Mouse (Mus musculus): ENCODE data around the gene Sri.

Sri gene

DNA sequence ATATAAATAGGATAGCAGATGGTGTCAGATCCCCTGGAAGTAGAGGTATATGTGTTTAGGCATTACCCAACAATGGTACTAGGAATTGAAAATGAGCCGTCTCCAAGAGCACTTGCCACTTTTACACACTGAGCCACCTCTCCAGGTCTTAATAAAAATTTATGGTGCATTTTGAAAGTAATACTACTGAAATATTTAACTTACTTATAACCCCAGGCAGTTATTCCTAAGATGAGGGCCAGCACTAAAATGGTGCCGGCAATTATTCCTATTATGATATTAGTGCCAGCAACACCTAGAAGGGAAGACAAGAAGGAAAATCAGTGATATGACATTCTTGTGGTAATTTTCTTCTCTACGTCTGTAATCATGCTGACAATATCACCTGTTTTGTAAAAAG lies 65.8 kb downstream of the Sri start:
- DNase-seq (ENCODE audit: low read depth in 2 of 2, low spot score in 2 of 2) = no peak

DNA sequence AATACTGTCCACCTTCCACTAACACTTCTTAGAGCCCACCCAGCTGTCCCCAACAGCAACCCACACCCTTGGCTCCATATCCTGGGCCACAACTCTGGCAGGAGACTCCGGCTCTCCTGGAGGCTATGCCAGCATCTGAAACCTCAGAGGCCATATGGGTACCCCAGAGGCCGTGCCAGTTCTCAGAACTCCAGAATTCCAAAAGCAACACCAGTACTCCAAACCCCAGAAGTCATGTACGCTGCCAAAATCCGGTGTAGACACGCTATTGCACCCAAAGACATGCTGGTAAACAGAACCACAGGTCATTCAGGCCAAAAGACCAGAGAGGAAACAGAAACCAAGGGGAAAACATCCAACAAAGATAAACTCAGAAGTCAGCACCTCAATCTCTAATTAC lies 66.4 kb downstream of the Sri start:
- DNase-seq (ENCODE audit: low read depth in 2 of 2, low spot score in 2 of 2) = no peak

DNA sequence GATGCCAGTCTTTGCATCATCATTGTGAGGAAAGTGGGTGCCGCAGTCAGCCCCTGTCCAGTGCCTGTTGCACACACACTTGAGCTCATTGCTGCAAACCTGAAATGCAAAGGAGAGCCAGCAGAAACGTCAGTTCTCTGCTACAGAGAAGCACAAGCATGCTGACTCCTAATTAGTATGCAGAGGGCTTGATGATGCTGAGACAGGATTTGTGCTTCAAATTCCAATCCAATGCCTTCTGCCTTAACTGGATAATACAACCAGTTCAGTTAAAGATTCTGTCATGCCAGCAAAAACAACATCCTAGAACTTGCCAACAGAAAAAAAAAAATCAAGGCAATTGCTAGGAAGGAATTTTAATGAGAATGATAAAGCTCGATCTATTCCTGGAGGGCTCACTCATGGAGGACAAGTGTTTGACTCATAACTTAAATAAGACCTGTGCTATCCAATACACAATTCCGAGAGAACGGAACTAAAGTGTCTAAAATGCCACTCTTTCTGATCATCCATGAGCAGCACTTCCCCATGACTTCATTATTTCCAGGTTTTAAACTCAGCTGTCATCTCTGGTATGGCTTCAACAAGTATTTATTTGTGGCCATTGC lies 70.8 kb downstream of the Sri start:
- no peak for DNase-seq (ENCODE audit: low read depth in 2 of 2, low spot score in 2 of 2)
